Comparison of ENCODE assay signal across 8 mouse cellular contexts in genomic region chr6:129423734-129424072, GRCm38 (mm10). TPM values are rescaled to one million over a fixed set of nuclear protein-coding genes. Genes with fewer than 3 reads are reported as not detected.
DNase-seq lines count a peak whose midpoint lies in the region; ATAC-seq lines count a peak whose summit lies in the region.

No protein-coding gene starts in this region.

- H3K4me2 ChIP-seq in embryonic facial prominence, embryonic 13.5 days, result no peak overlapping the region
- no peak overlapping the region for H3K4me2 ChIP-seq in kidney, embryonic 15.5 days
- no peak overlapping the region for H3K4me2 ChIP-seq in limb, embryonic 15.5 days

- no peaks in the 10 kb centered on the region for H3K27me3 ChIP-seq in embryonic facial prominence, embryonic 13.5 days
- H3K27me3 ChIP-seq in heart, embryonic 10.5 days (ENCODE audit: insufficient read depth, poor library complexity, severe bottlenecking), result no peaks in the 10 kb centered on the region
- no peaks in the 10 kb centered on the region for H3K27me3 ChIP-seq in kidney, embryonic 15.5 days
- no peaks in the 10 kb centered on the region for H3K27me3 ChIP-seq in limb, embryonic 15.5 days

- 16% methylated on average over 1 of the region's 1 CpGs for WGBS in embryonic facial prominence, embryonic 13.5 days
- WGBS in heart, embryonic 10.5 days, result 10% methylated on average over 1 of the region's 1 CpGs
- 19% methylated on average over 1 of the region's 1 CpGs for WGBS in kidney, embryonic 15.5 days
- WGBS in limb, embryonic 15.5 days, result 14% methylated on average over 1 of the region's 1 CpGs

- peaks cover 10% of the 10 kb centered on the region for H3K4me1 ChIP-seq in embryonic facial prominence, embryonic 13.5 days
- peaks cover 8% of the 10 kb centered on the region for H3K4me1 ChIP-seq in heart, embryonic 10.5 days
- H3K4me1 ChIP-seq in kidney, embryonic 15.5 days, result peaks cover 13% of the 10 kb centered on the region
- peaks cover 7% of the 10 kb centered on the region for H3K4me1 ChIP-seq in limb, embryonic 15.5 days

- peak; percentile 77 for DNase-seq in 3T3-L1 (ENCODE audit: low read depth, low spot score)
- peak; percentile 78 to 81 for DNase-seq in adrenal gland, postnatal 36 days
- DNase-seq in heart, embryonic 10.5 days (ENCODE audit: low spot score), result peak; percentile 85
- peak; percentile 60 to 85 for DNase-seq in spleen, postnatal 4 days (ENCODE audit: low spot score in 2 of 2)

- peak; percentile 67 for ATAC-seq in embryonic facial prominence, embryonic 13.5 days (ENCODE audit: insufficient number of reproducible peaks, insufficient read depth, low FRiP score, low TSS enrichment, low read depth)
- peak; percentile 78 for ATAC-seq in kidney, embryonic 15.5 days (replicated peaks; ENCODE audit: low FRiP score)
- ATAC-seq in limb, embryonic 15.5 days (ENCODE audit: insufficient number of reproducible peaks, low FRiP score, low TSS enrichment, low read depth), result 0 out of 2 replicates have a peak, but pooled peaks have one; percentile 25
- peak; percentile 79 for ATAC-seq in monocyte, adult 5-6 weeks (replicated peaks; ENCODE audit: insufficient number of reproducible peaks, low FRiP score, low TSS enrichment, poor library complexity, severe bottlenecking)

- no peak overlapping the region for H3K4me3 ChIP-seq in embryonic facial prominence, embryonic 13.5 days
- no peak overlapping the region for H3K4me3 ChIP-seq in heart, embryonic 10.5 days
- no peak overlapping the region for H3K4me3 ChIP-seq in kidney, embryonic 15.5 days (replicated peaks)
- H3K4me3 ChIP-seq in limb, embryonic 15.5 days, result no peak overlapping the region

- 0 out of 2 replicates have a peak overlapping the region, but pooled peaks have one; percentile 11 for H3K27ac ChIP-seq in embryonic facial prominence, embryonic 13.5 days
- no peak overlapping the region; the same call in 1 of the 2 replicates for H3K27ac ChIP-seq in heart, embryonic 10.5 days
- H3K27ac ChIP-seq in kidney, embryonic 15.5 days, result peak overlapping the region; percentile 64; the same call in 1 of the 2 replicates
- no peak overlapping the region for H3K27ac ChIP-seq in limb, embryonic 15.5 days

- H3K9ac ChIP-seq in embryonic facial prominence, embryonic 13.5 days, result no peak overlapping the region
- no peak overlapping the region for H3K9ac ChIP-seq in kidney, embryonic 15.5 days
- no peak overlapping the region for H3K9ac ChIP-seq in limb, embryonic 15.5 days

- H3K9me3 ChIP-seq in embryonic facial prominence, embryonic 13.5 days, result no peaks in the 10 kb centered on the region
- H3K9me3 ChIP-seq in heart, embryonic 10.5 days, result no peaks in the 10 kb centered on the region
- no peaks in the 10 kb centered on the region for H3K9me3 ChIP-seq in kidney, embryonic 15.5 days (replicated peaks)
- no peaks in the 10 kb centered on the region for H3K9me3 ChIP-seq in limb, embryonic 15.5 days

- no peaks in the 10 kb centered on the region for H3K36me3 ChIP-seq in embryonic facial prominence, embryonic 13.5 days
- no peaks in the 10 kb centered on the region for H3K36me3 ChIP-seq in heart, embryonic 10.5 days
- no peaks in the 10 kb centered on the region for H3K36me3 ChIP-seq in kidney, embryonic 15.5 days
- no peaks in the 10 kb centered on the region for H3K36me3 ChIP-seq in limb, embryonic 15.5 days

RNA-seq across cellular contexts. Expression of gene Clec9a, which starts 15.0 kb away (rescaled TPM):
- total RNA-seq in adrenal gland, postnatal 36 days (2021), result under 1 TPM; 0.13 to 0.17 TPM
- polyA plus RNA-seq in embryonic facial prominence, embryonic 13.5 days (2015; fragmentation: Nextera tagmentation; extraction: Ambion mirVana), result 0.06 and 0.08 TPM in 2 replicates
- polyA plus RNA-seq in heart, embryonic 10.5 days (2016; fragmentation: Nextera tagmentation; extraction: Ambion mirVana), result 0.14 and 0.17 TPM in 2 replicates
- 0.45 and 0.55 TPM in 2 replicates for polyA plus RNA-seq in kidney, embryonic 15.5 days (2015; fragmentation: Nextera tagmentation; extraction: Ambion mirVana)
- 0.09 and 0.14 TPM in 2 replicates for polyA plus RNA-seq in limb, embryonic 15.5 days (2015; fragmentation: Nextera tagmentation; extraction: Ambion mirVana)
- 2.2 to 5.2 TPM (median 3.1 TPM) in 3 replicates for total RNA-seq in monocyte, adult 5-6 weeks (2017)

RNA-seq across cellular contexts. Expression of gene Clec1b, which starts 26.6 kb away (rescaled TPM):
- total RNA-seq in adrenal gland, postnatal 36 days (2021), result 1 to 10 TPM in 1 of 2 experiments, under 1 TPM in 1; 0.56 to 1.2 TPM
- polyA plus RNA-seq in embryonic facial prominence, embryonic 13.5 days (2015; fragmentation: Nextera tagmentation; extraction: Ambion mirVana), result 2.7 and 2.9 TPM in 2 replicates
- 4.8 and 12.8 TPM in 2 replicates for polyA plus RNA-seq in heart, embryonic 10.5 days (2016; fragmentation: Nextera tagmentation; extraction: Ambion mirVana)
- 2.2 and 2.7 TPM in 2 replicates for polyA plus RNA-seq in kidney, embryonic 15.5 days (2015; fragmentation: Nextera tagmentation; extraction: Ambion mirVana)
- 0.38 and 0.83 TPM in 2 replicates for polyA plus RNA-seq in limb, embryonic 15.5 days (2015; fragmentation: Nextera tagmentation; extraction: Ambion mirVana)
- 4.3 to 125 TPM (median 16.0 TPM) in 3 replicates for total RNA-seq in monocyte, adult 5-6 weeks (2017)

RNA-seq across cellular contexts. Expression of gene Clec1a, which starts 28.1 kb away (rescaled TPM):
- total RNA-seq in adrenal gland, postnatal 36 days (2021), result 1 to 10 TPM; 3.4 to 9.7 TPM
- polyA plus RNA-seq in embryonic facial prominence, embryonic 13.5 days (2015; fragmentation: Nextera tagmentation; extraction: Ambion mirVana), result 2.3 and 2.7 TPM in 2 replicates
- polyA plus RNA-seq in heart, embryonic 10.5 days (2016; fragmentation: Nextera tagmentation; extraction: Ambion mirVana), result 0.48 and 0.54 TPM in 2 replicates
- polyA plus RNA-seq in kidney, embryonic 15.5 days (2015; fragmentation: Nextera tagmentation; extraction: Ambion mirVana), result 8.6 and 9.5 TPM in 2 replicates
- polyA plus RNA-seq in limb, embryonic 15.5 days (2015; fragmentation: Nextera tagmentation; extraction: Ambion mirVana), result 3.2 and 3.8 TPM in 2 replicates
- total RNA-seq in monocyte, adult 5-6 weeks (2017), result 1.1 to 2.3 TPM in 2 of 3 replicates, not detected in the other

RNA-seq across cellular contexts. Expression of gene Clec12b, which starts 38.0 kb away (rescaled TPM):
- total RNA-seq in adrenal gland, postnatal 36 days (2021), result not detected
- not detected in 2 replicates for polyA plus RNA-seq in embryonic facial prominence, embryonic 13.5 days (2015; fragmentation: Nextera tagmentation; extraction: Ambion mirVana)
- polyA plus RNA-seq in heart, embryonic 10.5 days (2016; fragmentation: Nextera tagmentation; extraction: Ambion mirVana), result 0.25 and 0.67 TPM in 2 replicates
- polyA plus RNA-seq in kidney, embryonic 15.5 days (2015; fragmentation: Nextera tagmentation; extraction: Ambion mirVana), result not detected in 2 replicates
- not detected in 2 replicates for polyA plus RNA-seq in limb, embryonic 15.5 days (2015; fragmentation: Nextera tagmentation; extraction: Ambion mirVana)
- not detected in 3 replicates for total RNA-seq in monocyte, adult 5-6 weeks (2017)

Comparison
In these comparisons a context has a peak if more than half of its experiments do, and no peak if none do; other contexts are left out.
1. ATAC-seq: peak in every context shown above with its lines; median percentile 79 in monocyte, adult 5-6 weeks; 78 in kidney, embryonic 15.5 days; 67 in embryonic facial prominence, embryonic 13.5 days; 25 in limb, embryonic 15.5 days.
2. H3K27ac ChIP-seq: peak in embryonic facial prominence, embryonic 13.5 days (single experiment) and kidney, embryonic 15.5 days (single experiment); none in heart, embryonic 10.5 days (single experiment) and limb, embryonic 15.5 days (single experiment).
3. Peak in every context shown above with its lines, with median percentiles within 50 percentile points of each other: DNase-seq.